Mouse (Mus musculus) G1E (cell line): Measurements from ENCODE around the gene Naglu.

Experiments
- CTCF ChIP-seq: IDR thresholded peaks from 2 replicates; pipeline ENCODE4 v1.5.1; 2012; ENCODE audit warnings: low read depth, low read length, inconsistent platforms, mixed read lengths
- GATA1 ChIP-seq: IDR thresholded peaks from 2 replicates; pipeline ENCODE4 v1.6.1; 2012; ENCODE audit warnings: borderline replicate concordance, low read length, inconsistent platforms, mixed read lengths
- POLR2AphosphoS5 ChIP-seq: IDR thresholded peaks from 2 replicates; pipeline ENCODE4 v1.6.1; 2012; ENCODE audit warnings: low read depth, low read length, inconsistent platforms; ENCODE audit not compliant: insufficient replicate concordance

GRCm38 (mm10) chr11:101086756-101087681 lies 17.2 kb downstream of the Naglu start, which contains the start of gene Mlx:
- no peak for TF ChIP-seq CTCF
- TF ChIP-seq GATA1 = no peak
- TF ChIP-seq POLR2AphosphoS5 = no peak
